Mouse (Mus musculus): ENCODE results near the gene Srprb.
A peak's percentile ranks its signal among the peaks of the same experiment; 100 is the strongest.

The Srprb gene

DNA sequence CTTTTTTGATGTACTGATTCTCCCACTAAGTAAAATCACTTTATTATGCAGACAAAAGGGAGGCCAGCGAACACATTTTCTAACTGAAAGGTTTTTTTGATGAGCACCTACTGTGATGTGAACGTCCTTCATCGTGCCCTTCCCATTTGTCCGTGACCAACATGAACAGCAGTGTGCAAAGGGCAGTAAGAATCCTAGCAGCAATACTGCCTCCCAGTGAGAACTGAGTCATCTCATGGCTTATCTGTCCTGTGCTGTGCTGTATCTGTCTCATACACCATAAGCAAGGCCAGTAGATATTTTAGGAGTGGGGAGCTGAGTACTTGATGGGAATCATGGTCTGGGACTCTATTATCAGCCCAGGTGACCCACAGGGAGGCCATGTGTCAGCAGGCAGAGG, 13.5 kb downstream of the Srprb start:
- no peak overlapping the region for H3K4me3 ChIP-seq (replicated peaks; ENCODE audit: low read length)
- H3K9me3 ChIP-seq (ENCODE audit: low read length): no peaks in the 10 kb centered on the region
- peaks cover 5% of the 10 kb centered on the region; the same call in 1 of the 2 replicates for H3K27me3 ChIP-seq (ENCODE audit: insufficient read depth, low read length)
- H3K4me1 ChIP-seq (replicated peaks; ENCODE audit: low read depth, low read length): peaks cover 39% of the 10 kb centered on the region
- TF ChIP-seq CTCF (conservative IDR thresholded peaks at IDR 0.05; ENCODE audit: low read length): no peak
- TF ChIP-seq NANOG (IDR thresholded peaks at IDR 0.05; ENCODE audit: borderline replicate concordance, low read length): no peak
- TF ChIP-seq POU5F1 (IDR thresholded peaks at IDR 0.05; ENCODE audit: borderline replicate concordance, low read length): no peak
- peaks cover 60% of the 10 kb centered on the region for H3K36me3 ChIP-seq (ENCODE audit: insufficient read depth, low read length)

DNA sequence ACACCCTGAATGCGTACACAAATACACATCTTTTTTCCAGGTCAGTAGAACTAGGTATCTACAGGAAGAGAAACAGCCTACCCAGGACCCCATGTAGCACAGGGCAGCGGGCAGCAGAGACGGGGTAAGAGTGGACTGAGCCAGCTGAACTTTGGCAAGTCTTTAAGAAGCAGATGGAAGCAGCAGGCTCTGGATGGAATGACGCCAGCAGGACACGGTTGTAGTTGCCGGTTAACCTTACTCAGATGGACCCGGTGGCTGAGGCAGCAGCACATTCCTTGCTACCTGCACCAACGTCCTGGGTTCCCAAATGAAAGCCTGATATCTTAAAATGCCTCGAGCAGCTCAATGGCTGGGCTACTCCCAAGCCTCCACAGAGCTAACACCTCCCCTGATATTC, 15.2 kb downstream of the Srprb start:
- Histone ChIP-seq H3K4me1 (replicated peaks; ENCODE audit: low read depth, low read length) (peaks cover 50% of the 10 kb centered on the region), H3K36me3 (ENCODE audit: insufficient read depth, low read length) (peaks cover 43% of the 10 kb centered on the region), H3K4me3 (replicated peaks; ENCODE audit: low read length) (no peak overlapping the region), H3K27me3 (ENCODE audit: insufficient read depth, low read length) (peaks cover 16% of the 10 kb centered on the region), H3K9me3 (ENCODE audit: low read length) (no peaks in the 10 kb centered on the region)
- TF ChIP-seq CTCF (conservative IDR thresholded peaks at IDR 0.05; ENCODE audit: low read length) (no peak), NANOG (IDR thresholded peaks at IDR 0.05; ENCODE audit: borderline replicate concordance, low read length) (no peak), POU5F1 (IDR thresholded peaks at IDR 0.05; ENCODE audit: borderline replicate concordance, low read length) (no peak)

DNA sequence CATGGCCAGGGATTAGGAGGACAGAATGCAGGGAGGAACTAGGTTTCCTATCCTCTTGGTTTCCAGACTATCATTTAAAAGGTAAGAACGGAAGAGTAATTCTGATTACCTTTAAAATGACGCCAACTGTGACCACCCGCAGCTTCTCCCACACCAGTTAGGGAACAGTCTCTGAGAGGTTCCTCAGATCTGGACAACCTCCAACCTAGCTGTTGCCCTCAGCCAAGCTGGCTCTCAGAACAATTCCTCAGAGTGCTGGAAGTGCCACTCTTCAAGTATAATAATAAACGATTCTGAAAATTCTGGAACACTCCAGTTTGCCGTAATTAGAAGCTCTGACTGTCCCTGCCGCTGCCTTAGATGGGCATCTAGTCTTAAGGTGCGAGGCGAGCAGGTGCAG, 16.0 kb downstream of the Srprb start:
- Histone ChIP-seq H3K27me3 (ENCODE audit: insufficient read depth, low read length) (peaks cover 18% of the 10 kb centered on the region), H3K4me3 (replicated peaks; ENCODE audit: low read length) (no peak overlapping the region), H3K9me3 (ENCODE audit: low read length) (no peaks in the 10 kb centered on the region), H3K4me1 (replicated peaks; ENCODE audit: low read depth, low read length) (peaks cover 54% of the 10 kb centered on the region), H3K36me3 (ENCODE audit: insufficient read depth, low read length) (peaks cover 35% of the 10 kb centered on the region)
- TF ChIP-seq NANOG (IDR thresholded peaks at IDR 0.05; ENCODE audit: borderline replicate concordance, low read length) (no peak), CTCF (conservative IDR thresholded peaks at IDR 0.05; ENCODE audit: low read length) (no peak), POU5F1 (IDR thresholded peaks at IDR 0.05; ENCODE audit: borderline replicate concordance, low read length) (no peak)

DNA sequence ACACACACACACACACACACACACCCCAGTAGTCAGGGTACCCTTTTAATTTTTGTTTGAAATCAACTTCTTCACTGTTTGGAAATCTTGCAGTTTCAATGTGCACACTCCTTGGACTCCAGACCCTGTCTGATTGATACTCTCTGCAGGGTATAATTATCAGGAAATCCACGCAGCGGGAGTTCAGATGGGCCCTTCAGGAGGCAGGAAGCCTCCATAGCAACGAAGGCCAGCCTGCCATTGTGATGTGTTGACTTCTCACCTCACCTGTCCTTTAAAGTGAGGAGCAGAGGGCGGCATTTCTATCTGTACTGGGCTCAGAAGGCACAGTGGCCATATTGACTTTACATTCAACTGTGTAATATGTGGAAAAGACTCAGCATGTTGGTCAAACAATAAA, 17.1 kb downstream of the Srprb start:
- Histone ChIP-seq H3K27me3 (ENCODE audit: insufficient read depth, low read length) (peaks cover 19% of the 10 kb centered on the region), H3K4me3 (replicated peaks; ENCODE audit: low read length) (no peak overlapping the region), H3K4me1 (replicated peaks; ENCODE audit: low read depth, low read length) (peaks cover 65% of the 10 kb centered on the region), H3K9me3 (ENCODE audit: low read length) (no peaks in the 10 kb centered on the region), H3K36me3 (ENCODE audit: insufficient read depth, low read length) (peaks cover 24% of the 10 kb centered on the region)
- TF ChIP-seq NANOG (IDR thresholded peaks at IDR 0.05; ENCODE audit: borderline replicate concordance, low read length) (peak; percentile 91), CTCF (conservative IDR thresholded peaks at IDR 0.05; ENCODE audit: low read length) (no peak), POU5F1 (IDR thresholded peaks at IDR 0.05; ENCODE audit: borderline replicate concordance, low read length) (no peak)

DNA sequence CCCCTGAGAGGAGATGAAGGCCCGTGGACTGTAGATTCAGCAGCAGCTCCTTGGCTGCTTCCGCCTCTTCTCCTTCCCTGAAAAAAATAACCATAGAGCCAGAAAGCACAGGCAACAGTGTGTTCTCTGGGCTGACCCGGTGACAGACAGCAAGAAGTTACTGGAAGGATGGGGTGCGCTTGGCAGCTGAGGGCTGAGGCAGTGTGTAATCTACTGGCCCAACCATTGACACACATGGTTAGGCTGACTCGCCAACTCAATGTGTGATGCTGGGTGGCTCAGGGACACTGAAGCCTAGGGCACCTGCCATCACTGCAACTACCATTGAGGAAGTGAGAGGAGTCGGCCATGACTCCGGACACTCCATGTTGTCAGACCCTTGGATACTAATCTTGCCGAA, 20.1 kb downstream of the Srprb start:
- H3K9me3 ChIP-seq (ENCODE audit: low read length): no peaks in the 10 kb centered on the region
- TF ChIP-seq CTCF (conservative IDR thresholded peaks at IDR 0.05; ENCODE audit: low read length): no peak
- TF ChIP-seq NANOG (IDR thresholded peaks at IDR 0.05; ENCODE audit: borderline replicate concordance, low read length): no peak
- no peak for TF ChIP-seq POU5F1 (IDR thresholded peaks at IDR 0.05; ENCODE audit: borderline replicate concordance, low read length)
- H3K4me1 ChIP-seq (replicated peaks; ENCODE audit: low read depth, low read length): peaks cover 55% of the 10 kb centered on the region
- H3K27me3 ChIP-seq (ENCODE audit: insufficient read depth, low read length): peaks cover 36% of the 10 kb centered on the region
- H3K4me3 ChIP-seq (replicated peaks; ENCODE audit: low read length): no peak overlapping the region; the same call in 1 of the 2 replicates
- H3K36me3 ChIP-seq (ENCODE audit: insufficient read depth, low read length): no peaks in the 10 kb centered on the region

DNA sequence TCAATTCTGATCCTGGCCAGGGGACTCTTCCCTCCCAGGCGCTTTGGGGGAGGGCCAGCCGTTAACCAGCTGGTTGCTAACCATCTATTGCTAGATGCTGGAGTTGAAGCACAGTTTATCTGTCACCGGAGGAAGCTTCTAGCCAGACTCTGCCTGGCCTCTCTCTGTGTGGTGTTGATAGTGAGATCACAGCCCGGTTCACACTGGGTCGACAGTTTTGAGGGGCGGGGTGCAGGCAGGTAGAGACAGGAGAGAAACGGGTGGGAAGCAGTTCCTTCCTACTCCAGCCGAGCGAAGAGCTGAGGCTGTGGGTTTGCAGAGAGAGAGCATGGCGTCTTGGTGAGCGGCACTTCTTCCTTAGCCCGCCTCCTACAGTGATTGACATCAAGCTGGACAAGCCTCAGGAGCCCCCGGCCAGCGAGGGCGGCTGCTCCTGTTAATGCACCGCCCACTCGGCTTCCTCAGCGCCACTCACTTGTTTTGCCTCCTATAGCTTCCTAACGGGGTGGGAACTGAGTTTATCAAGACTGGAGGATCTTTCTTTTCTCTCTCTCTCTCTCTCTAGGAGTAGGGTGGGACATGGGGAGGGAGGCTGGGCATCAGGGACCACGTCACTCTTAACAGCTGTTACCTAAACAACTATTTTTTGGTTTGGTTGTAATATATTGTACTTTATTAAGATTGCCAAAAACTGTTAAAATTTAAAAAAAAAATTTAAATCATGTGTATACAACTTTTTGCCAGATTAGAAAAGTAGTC, 21.0 kb downstream of the Srprb start:
- no peaks in the 10 kb centered on the region for H3K36me3 ChIP-seq (ENCODE audit: insufficient read depth, low read length)
- no peak for TF ChIP-seq CTCF (conservative IDR thresholded peaks at IDR 0.05; ENCODE audit: low read length)
- no peak for TF ChIP-seq POU5F1 (IDR thresholded peaks at IDR 0.05; ENCODE audit: borderline replicate concordance, low read length)
- TF ChIP-seq NANOG (IDR thresholded peaks at IDR 0.05; ENCODE audit: borderline replicate concordance, low read length): no peak

DNA sequence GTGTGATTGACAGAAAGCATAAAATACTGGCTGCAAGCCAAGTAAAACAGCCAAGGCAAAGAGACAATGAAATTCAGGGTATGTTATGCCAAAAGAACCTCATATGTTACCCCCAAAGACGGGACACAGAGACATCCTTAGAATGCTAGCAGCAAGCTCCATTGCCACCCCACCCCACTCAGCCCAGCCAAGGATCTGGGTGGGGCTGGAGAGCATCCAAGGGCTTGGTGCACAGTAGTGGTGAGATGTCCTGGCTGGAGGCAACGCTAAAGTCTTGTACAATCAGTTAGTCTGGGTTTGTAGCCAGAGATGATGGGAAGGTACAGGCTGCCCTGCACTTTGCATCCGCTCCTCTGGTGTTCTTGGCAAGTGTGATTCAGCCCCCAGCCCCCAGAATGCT, 21.6 kb downstream of the Srprb start:
- H3K27me3 ChIP-seq (ENCODE audit: insufficient read depth, low read length): peaks cover 36% of the 10 kb centered on the region
- H3K9me3 ChIP-seq (ENCODE audit: low read length): no peaks in the 10 kb centered on the region
- H3K36me3 ChIP-seq (ENCODE audit: insufficient read depth, low read length): no peaks in the 10 kb centered on the region
- H3K4me1 ChIP-seq (replicated peaks; ENCODE audit: low read depth, low read length): peaks cover 55% of the 10 kb centered on the region
- H3K4me3 ChIP-seq (replicated peaks; ENCODE audit: low read length): peak overlapping the region; percentile 67
- no peak for TF ChIP-seq POU5F1 (IDR thresholded peaks at IDR 0.05; ENCODE audit: borderline replicate concordance, low read length)

More for the DNA sequence above, 21.0 kb downstream of the Srprb start:
- Histone ChIP-seq H3K9me3 (ENCODE audit: low read length) (no peaks in the 10 kb centered on the region), H3K4me1 (replicated peaks; ENCODE audit: low read depth, low read length) (peaks cover 53% of the 10 kb centered on the region), H3K4me3 (replicated peaks; ENCODE audit: low read length) (peak overlapping the region; percentile 67), H3K27me3 (ENCODE audit: insufficient read depth, low read length) (peaks cover 36% of the 10 kb centered on the region)

DNA sequence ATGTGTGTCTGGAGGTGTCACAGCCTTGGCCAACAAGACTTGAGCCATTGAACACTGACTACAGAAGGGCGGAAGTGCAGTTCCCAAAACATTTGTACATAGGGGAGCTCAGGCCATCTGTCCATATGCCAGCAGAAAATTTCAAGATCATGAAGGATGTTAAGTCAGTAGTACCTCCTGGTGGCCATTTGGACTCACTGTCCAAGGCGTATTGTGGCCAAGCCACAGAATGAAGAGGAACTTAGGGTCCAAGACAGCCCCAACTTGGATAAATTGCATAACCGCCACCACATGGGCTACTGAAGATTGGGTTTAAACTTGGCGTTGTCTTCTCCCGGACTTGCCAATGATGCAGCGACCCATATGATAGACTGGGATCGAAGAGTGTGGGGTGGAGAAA, 26.2 kb downstream of the Srprb start:
- Histone ChIP-seq H3K4me3 (replicated peaks; ENCODE audit: low read length) (no peak overlapping the region; the same call in 1 of the 2 replicates), H3K9me3 (ENCODE audit: low read length) (no peaks in the 10 kb centered on the region), H3K36me3 (ENCODE audit: insufficient read depth, low read length) (no peaks in the 10 kb centered on the region), H3K4me1 (replicated peaks; ENCODE audit: low read depth, low read length) (peaks cover 29% of the 10 kb centered on the region), H3K27me3 (ENCODE audit: insufficient read depth, low read length) (peaks cover 21% of the 10 kb centered on the region)
- TF ChIP-seq POU5F1 (IDR thresholded peaks at IDR 0.05; ENCODE audit: borderline replicate concordance, low read length): no peak
- TF ChIP-seq CTCF (conservative IDR thresholded peaks at IDR 0.05; ENCODE audit: low read length): no peak
- no peak for TF ChIP-seq NANOG (IDR thresholded peaks at IDR 0.05; ENCODE audit: borderline replicate concordance, low read length)

Data from E14TG2a.4 (cell line).